Mouse (Mus musculus): Measurements from ENCODE around the gene Slc39a2.
"Not testable (repeated sequence)": the region's sequence is repeated elsewhere in the genome, so short reads cannot be mapped to it uniquely, and the experiment has no call there.

The Slc39a2 gene

GRCm38 (mm10) chr14:51892191-51892939 lies at the start of gene Slc39a2:
Gene Slc39a2 (plus strand): TSS chr14:51892889.
- no peak for DNase-seq (ENCODE audit: low read depth, low spot score)

GRCm38 (mm10) chr14:51843882-51844281 lies 48.8 kb upstream of the Slc39a2 start:
- no peak for DNase-seq (ENCODE audit: low read depth, low spot score)

DNA sequence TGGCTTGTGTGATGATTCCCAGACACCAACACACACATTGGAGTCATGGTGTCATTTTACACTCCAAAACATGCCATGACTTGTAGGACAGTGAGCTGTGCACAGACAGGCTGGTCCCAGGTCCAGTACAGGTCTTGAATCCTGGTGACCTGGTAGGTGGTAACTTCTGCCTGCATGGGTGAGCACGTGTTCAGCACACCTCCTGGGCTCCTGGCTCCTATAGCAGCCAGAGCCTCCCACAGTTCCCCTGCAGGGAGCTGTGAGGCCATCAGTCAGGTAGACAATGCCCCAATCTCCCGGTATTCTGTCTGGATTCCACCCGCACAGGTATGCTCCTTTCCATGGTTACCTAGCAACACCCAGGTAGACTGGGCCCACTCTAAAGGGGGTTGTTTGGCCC lies 46.1 kb upstream of the Slc39a2 start:
- no peak for DNase-seq (ENCODE audit: low read depth, low spot score)

GRCm38 (mm10) chr14:51851006-51851405 lies 41.7 kb upstream of the Slc39a2 start:
- DNase-seq (ENCODE audit: low read depth, low spot score): not testable (repeated sequence)

DNA sequence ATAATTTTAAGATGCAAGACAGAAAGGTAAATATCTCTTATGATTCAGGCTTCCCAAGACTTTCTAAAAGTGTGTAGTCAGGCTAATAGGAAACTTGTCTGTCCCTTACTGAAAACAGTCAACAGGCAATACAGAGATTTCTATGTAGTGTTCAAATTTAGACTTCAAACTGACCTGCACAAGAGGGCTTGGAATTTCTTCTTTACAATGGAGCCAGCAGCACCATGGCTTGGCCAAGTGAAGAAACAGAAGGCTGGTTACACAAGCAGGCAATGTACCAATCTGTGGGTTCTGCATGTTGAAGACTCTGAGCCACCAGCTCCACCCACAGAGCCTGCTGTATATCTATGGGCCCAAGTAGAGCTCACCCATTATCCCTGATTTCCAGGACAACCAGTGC lies 39.3 kb upstream of the Slc39a2 start, which contains the start of gene Ear6:
TSS of gene Ear6 (plus strand) at position 301 of the 400 bp plus-strand sequence.
- no peak for DNase-seq (ENCODE audit: low read depth, low spot score)

GRCm38 (mm10) chr14:51855280-51855679 lies 37.4 kb upstream of the Slc39a2 start:
- not testable (repeated sequence) for DNase-seq (ENCODE audit: low read depth, low spot score)

- DNase-seq (ENCODE audit: low read depth, low spot score): peak; percentile 17
These were observed 29.1 kb upstream of the Slc39a2 start for GRCm38 (mm10) chr14:51863603-51864002.

- no peak for DNase-seq (ENCODE audit: low read depth, low spot score)
These were observed 21.9 kb upstream of the Slc39a2 start for GRCm38 (mm10) chr14:51870756-51871155.

DNA sequence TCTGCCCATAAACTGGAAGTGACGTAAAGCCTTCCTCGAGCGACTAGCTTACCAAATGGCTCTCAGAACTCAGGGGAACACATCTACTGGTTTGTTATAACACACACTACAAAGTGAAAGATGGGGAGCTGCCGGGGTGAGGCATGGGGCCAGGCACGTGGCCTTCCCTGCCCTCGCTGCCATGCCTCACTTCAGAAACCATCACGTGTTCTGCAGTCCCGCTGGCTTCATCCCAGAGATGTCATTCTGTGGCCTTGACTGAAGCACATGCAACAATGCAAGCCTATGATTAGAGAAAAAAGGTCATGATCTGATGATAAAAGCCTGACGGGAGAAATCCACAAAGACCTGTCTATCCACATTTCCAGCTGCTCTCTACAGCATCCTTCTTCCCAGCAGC lies 20.9 kb upstream of the Slc39a2 start:
- DNase-seq (ENCODE audit: low read depth, low spot score): peak; percentile 15

GRCm38 (mm10) chr14:51877517-51877916 lies 15.2 kb upstream of the Slc39a2 start:
- DNase-seq (ENCODE audit: low read depth, low spot score): peak; percentile 8

- DNase-seq (ENCODE audit: low read depth, low spot score): peak; percentile 88
These were observed 9.1 kb upstream of the Slc39a2 start for GRCm38 (mm10) chr14:51883527-51884030.

GRCm38 (mm10) chr14:51884031-51884544 lies 8.6 kb upstream of the Slc39a2 start:
- DNase-seq (ENCODE audit: low read depth, low spot score): no peak

- DNase-seq (ENCODE audit: low read depth, low spot score): peak; percentile 99
These were observed 7.9 kb upstream of the Slc39a2 start, which contains the start of gene Mettl17 for GRCm38 (mm10) chr14:51884598-51885331. Gene Mettl17 (plus strand): TSS chr14:51884842.

DNA sequence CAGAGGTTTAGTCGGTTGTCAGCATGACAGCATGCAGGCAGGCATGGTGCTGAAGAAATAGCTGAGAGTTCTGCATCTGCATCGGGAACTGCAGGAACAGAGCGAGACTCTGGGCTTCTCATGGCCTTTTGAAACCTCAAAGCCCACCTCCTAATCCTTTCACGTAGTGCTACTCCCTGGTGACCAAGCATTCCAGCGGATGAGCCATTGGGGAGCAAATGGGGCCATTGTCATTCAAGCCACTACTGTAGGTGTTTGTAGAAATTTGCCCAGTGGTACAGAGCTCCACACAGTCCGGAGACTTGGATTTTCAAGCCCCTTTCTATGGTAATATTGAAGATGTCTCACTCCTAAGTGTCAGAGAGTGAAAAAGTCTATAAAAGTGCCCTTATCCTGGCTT lies 6.6 kb upstream of the Slc39a2 start:
- DNase-seq (ENCODE audit: low read depth, low spot score): no peak

DNA sequence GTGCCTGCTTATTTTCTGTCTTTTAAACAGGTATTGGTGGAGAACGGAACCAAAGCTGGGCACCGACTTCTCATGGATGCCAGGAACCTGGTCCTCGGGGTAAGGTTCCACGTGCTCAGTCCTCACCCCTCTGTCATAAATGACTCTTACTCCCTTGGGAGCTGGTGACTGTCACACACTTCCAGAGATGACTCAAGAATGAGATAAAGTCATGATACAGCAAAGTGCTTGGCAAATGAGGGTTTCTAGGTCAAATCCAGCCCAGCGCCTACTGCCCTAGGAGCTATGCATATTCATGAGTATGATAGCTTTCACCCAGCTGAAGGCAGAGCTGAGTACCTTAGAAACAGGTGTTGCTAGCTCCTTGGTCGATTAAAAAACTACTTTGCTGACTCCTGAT lies 2.9 kb upstream of the Slc39a2 start:
- DNase-seq (ENCODE audit: low read depth, low spot score): peak; percentile 16

DNA sequence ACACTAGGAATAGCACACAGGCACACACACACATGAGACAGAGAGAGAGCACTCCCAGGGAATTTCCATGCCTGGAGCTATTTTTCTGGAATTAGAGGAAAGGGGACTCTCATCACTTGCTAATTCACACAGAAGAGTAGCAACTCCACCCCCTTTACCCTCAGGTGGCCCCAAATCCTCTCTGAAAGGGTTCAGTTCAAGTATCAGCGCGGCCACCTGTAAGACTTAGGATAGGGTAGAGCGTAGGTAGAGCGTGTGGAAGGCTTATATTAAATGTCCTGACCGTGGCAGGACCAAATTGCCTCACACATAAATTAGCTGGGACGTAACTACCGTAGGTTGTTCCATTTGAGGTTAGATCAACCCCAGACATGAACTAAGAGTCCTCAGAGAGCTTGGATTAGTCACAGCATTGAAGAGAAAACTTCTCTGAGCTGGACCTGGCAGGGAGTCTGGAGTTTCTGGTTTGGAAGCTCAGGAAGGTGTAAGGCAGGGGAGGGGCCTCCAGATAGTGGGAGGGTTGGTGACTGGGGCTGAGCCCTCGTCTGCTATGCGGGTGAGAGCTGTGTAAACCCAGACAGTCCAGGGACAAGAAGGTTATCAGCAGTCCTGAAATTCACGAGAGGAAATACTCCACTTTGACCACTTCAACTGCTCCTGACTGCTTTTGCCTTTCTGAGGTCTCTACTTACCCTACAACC lies 555 bp downstream of the Slc39a2 start:
- no peak for DNase-seq (ENCODE audit: low read depth, low spot score)

DNA sequence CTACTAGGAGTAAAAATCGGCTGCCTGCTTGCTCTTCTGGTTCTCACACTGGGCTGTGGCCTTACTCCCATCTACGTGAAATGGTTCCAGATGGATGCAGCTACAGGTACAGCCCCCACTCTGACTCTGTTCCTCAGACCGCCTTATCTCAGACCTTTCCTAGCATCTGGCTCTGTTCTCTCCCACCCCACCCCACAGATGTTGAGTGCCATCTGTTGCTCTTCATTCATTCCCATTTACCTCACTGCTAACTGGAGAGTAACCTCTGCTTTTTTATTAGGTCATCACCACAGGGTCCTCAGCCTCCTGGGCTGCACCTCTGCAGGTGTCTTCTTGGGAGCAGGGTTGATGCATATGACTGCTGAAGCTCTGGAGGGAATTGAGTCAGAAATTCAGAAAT lies 1.1 kb downstream of the Slc39a2 start:
- DNase-seq (ENCODE audit: low read depth, low spot score): no peak

GRCm38 (mm10) chr14:51895071-51895470 lies 2.4 kb downstream of the Slc39a2 start:
- no peak for DNase-seq (ENCODE audit: low read depth, low spot score)

DNA sequence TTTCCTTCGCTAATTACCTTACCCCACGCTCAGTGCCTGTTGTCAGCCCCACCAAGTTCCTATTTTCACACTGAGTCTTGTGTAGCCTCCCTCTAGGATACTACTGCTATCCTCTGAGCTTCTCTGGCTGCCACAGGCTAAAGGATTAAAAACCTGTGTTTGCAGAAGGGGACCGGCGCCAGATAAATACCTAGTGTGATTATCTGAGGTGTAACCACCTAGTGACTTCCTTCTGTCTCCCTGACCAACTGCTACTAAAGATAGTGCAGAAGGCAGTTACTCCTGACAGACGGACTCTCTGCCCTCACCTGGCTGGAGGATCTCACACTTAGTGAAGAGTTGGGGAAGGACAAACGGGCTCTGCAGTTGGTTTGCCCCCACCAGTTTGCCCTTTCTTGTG lies 3.3 kb downstream of the Slc39a2 start:
- DNase-seq (ENCODE audit: low read depth, low spot score): peak; percentile 26

GRCm38 (mm10) chr14:51896539-51897170 lies 4.0 kb downstream of the Slc39a2 start:
- DNase-seq (ENCODE audit: low read depth, low spot score): peak; percentile 58

DNA sequence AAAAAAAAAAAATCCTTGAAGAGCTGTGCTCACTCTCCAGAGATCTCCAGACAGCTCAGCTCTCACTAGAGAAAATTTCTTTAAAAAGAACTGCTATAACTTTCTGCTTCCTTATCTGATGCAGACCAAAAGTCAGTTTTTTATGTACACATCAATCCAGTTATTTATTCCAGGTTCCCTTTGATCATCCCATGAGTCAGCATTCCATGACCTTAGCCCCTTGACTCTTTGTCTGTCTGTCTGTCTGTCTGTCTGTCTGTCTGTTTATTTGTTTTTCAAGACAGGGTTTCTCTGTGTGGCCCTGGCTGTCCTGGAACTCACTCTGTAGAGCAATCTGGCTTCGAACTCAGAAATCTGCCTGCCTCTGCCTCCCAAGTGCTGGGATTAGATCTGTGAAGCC lies 6.7 kb downstream of the Slc39a2 start:
- no peak for DNase-seq (ENCODE audit: low read depth, low spot score)

Measured in brain, adult 2 months (tissue).